Mouse (Mus musculus) megakaryocyte-erythroid progenitor cell, adult 5-6 weeks (primary cell): ENCODE data around the gene Soga1. TPM values are rescaled to one million over a fixed set of nuclear protein-coding genes. Genes with fewer than 3 reads are reported as not detected.

Experiments used
- ATAC-seq: replicated peaks from 2 replicates; pipeline ENCODE4 v1.8.0; 2016; ENCODE audit warnings: mild to moderate bottlenecking, inconsistent platforms; ENCODE audit not compliant: severe bottlenecking, poor library complexity, low FRiP score, low TSS enrichment
- total RNA-seq, 2 experiments: library from RNA; stranded (forward) in 1 of 2; stranded (reverse) in 1 of 2; fragments of 200-1000, 215-1000 nt in 1 of 2; fragments of >200 nt in 1 of 2; fragmentation: Nextera tagmentation in 1 of 2; gene quantifications; 2 replicates each; pipeline ENCODE4 v1.2.3; 2014 to 2017

The Soga1 gene
- total RNA-seq, 2 experiments from 2014 or later, result 8.6 to 11.7 TPM

DNA sequence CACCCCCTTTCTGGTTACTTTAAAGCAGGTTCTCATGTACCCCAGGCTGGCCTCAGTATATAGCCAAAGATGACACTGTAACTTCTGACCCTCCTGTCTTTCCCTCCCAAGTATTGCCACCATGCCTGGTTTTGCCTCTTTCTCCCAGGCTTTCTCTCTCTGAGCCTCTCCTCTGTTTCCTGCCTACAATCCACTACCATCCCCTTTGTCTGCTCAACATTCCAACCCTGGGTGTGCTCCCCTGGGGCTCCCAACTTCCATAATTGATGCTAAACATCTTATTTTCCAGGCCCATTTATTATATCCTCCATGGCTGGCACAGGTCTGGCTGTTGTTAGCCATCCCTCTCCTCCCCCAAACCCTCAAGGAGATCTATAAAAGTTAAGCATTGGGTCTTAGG is 70.5 kb downstream of the Soga1 start:
- no peak for ATAC-seq

DNA sequence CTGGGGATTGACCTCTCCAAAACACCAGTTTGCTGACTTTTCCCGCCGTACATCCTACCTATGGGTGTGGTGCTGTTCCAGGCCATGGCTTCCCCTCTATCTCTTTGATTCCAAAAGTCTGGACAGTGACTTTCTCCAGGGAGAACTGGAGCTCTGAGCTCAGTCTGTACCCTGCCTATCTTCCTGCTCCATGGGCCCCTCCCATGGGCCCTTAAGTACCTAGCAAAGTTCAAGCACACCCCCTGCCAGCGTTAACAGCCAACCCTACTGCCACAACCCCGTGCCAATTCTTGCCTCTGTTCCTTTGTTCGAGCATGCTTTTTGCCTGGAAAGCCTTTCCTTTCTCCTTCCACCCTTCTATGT is 71.8 kb downstream of the Soga1 start:
- 0 out of 2 replicates have a peak, but pooled peaks have one; percentile 3 for ATAC-seq

DNA sequence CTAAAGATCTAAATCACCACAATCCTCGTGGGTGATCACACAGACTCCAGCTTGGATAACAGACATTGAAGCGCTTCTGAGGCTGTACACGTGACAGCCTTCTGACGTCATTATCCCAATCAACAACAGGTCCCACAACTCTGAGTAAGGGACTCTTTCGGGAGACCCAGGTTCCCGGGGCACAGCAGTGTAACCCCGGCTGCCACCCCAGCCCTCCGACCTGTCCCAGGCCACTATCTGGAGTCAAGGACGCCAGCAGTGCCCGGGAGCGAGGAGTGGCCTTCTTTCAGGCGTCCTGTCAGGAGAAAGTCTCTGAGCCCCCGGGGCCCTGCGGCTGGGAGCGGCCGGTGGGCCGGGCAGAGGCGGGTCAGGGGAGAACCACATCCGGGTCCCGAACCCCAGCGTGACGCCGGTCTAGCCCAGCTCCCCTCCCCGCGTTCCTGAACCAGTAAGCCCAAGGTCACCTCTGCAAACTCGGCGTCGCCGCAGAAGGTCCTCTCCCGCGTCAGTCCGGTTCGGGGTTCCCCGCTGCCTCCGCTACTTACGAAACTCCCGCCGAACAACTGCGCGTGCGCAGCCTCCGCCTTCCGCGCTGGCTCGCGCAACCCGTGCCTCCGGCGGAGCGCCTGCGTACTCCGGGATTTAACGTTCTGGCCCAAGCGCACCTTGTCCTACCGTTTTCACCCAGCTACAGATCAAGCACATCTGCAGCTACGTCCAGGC is 72.4 kb downstream of the Soga1 start, which contains the start of gene Dsn1:
TSS of gene Dsn1 (minus strand) at position 644 of the 723 bp plus-strand sequence.
- ATAC-seq, result peak; percentile 77

DNA sequence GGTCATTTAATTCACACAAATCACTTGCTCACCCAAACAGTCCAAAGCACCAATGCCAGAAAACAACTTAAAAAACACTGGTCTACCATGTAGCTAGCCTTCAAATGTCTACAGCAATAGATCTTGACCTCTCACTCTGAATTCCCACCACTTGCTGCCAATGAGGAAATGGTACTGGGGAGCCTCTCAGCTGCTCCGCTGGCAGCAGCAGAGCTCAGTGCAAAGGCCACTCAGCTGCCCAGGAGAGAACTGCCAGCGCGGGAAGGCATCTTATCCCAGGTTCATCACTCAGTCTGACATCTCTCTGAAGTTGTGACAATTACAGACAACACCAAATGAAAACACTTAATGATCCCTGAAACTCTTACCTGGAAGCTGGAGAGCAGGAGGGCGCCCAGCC is 76.7 kb downstream of the Soga1 start:
- ATAC-seq, result no peak

DNA sequence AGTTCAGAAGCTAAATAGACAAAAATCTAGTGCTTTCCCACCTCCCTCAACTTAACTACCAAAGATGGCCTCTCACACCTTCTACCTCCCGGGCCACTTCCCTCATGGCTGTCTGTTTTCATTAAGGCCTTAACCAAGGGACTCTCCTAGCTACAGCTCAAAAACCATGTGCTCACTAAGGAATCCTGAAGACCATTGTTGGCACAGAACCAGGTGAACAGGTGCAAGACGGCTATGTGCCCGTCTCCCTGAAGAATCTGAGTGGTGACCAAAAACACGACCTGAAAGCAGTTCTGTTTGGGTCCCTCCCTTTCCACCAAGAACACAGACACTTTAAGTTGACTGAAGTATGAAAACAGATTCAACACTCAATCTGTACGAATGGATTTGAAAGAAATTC is 80.8 kb downstream of the Soga1 start:
- ATAC-seq, result no peak

DNA sequence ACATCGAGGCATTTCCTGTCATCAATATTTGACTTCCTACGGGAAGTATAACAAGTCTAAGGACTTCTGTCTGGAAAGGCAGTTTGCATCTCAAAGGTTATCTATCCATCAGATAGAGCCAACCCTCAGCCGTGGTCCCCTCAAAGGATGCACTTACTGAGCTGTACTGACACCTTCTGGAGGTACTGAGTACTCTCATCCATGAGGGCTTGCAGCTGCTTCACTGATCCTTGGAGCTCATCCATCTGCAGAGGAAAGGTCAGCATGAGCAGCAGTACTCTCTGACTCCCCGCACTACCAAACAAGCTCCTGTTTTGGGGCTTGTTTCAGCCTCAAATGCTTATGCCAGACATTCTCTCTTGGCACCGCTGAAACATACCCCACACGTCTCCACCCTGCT is 82.5 kb downstream of the Soga1 start:
- 0 out of 2 replicates have a peak, but pooled peaks have one; percentile 45 for ATAC-seq

DNA sequence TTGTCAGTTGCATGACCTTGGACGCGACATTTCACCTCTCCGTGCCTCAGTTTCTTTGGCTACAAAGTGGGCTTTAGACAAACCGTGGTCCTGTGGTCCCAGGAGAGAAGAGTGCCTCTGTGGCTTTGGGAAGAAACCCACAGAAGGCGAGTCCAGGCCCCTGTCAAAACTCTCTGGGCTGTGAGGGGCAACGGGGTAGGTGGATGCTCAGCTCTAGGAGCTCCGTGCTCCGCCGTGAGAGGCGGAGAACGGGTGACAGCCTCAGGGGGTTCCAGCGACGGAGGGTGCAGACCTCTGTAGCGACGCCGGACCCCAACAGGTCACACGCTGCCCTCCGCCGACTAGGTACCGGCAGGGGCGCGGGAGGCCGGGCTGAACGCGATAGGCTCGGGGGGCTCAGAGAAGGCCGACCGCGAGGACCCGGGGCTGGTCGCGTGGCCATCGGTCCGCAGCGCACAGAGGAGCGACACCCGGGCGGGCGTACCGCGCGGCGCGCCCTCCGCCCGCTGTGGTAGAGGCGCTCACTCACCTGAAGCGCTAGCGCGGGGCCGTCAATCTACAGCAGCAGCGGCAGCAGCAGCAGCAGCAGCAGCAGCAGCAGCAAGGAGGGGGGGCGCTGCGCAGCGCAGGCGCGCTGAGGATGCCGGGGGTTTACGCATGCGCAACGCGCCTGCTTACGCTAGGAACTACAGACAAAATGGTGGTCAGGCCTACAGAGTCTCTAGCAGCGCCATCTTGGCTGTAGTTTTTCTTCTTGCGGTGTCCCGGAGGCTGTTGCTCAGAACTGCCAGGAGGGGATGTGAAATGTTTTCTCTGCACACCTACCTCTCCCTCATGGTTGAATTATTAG is 87.4 kb downstream of the Soga1 start, which contains the start of gene Ndrg3:
TSS of gene Ndrg3 (minus strand) at position 587 of the 850 bp plus-strand sequence.
- peak; percentile 88 for ATAC-seq

DNA sequence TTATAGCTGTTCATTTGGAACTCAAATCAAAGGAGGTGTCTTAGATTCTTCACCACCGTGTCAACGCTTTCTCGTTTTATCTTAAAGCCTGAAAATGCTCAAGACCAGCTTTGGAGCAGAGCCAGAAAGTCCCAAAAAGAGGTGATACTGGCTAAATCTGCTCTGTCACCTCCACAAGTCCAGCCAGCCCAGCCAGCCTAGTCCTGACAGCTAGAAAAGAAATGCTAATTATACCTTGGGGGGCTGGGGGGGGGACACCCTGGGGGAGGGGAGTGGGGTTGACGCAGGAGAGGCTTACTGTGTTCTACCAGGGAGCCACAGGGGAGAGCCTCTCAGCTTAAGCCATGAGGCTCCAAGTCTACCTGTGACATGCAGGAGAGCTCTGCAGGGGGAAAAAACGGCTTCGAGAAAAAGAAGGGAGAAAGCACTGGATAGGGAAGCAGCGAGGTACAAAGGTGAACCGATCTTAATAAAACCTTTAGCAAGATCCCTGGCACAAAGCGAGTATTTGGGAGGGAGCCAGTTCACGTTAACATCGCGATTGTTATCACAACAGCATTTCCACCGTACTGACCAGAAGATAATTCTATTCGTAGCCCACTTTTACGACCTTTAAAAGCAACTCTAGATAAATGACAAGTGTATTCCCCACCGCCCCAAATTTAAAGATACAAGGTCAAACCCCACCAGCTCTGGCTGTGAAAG is 88.2 kb downstream of the Soga1 start:
- no peak for ATAC-seq

DNA sequence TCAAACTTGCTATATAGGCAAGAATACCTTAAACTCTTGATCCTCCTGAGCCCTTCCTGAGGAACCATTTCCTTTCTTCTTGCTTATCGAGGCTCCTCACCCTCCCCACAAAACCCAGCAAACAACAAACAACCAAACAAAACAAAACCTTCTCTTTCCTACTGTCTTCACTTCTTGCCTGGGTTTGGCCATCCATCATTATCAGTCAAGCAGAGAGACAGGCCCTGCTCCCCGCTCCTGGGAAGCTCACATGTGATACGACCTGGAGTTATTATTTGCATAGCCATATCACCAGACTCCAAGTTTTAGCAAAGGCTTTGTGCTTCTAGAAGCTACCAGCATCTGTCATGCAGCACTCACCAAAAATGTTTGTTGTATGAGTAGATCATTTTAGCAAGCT is 91.7 kb downstream of the Soga1 start:
- no peak for ATAC-seq

DNA sequence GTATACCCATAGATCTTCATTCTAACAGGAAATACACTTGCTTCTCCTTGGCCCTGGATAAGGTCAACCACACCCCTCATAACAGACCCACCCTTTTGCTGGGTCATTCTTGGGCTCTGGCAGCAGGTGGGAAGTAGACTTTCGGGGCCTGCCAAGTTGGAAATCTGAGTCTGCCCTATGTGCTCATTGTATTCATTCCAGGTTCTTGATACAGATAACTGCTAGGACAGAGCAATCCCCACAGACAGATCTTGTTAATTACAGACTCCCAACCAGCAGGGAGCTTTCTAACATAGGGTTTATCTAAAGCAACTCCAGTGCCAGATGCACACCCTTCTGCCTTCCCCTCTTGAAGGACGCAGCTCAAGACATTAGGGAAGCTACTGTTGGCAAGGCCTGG is 96.2 kb downstream of the Soga1 start:
- ATAC-seq, result peak; percentile 98

DNA sequence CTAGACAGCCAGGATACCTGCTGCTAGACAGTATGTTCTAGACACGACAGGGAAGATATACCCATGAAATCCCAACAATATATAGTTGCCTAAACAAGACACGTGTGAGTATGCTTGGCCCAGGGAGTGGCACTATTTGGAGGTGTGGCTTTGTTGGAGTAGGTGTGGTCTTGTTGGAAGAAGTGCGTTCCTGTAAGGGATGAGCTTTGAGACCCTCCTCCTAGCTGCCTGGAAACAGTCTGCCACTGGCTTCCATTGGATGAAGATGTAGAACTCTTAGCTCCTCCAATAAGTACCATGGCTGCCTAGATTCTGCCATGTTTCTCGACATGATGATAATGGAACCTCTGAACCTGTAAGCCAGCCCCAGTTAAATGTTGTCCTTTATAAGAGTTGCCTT is 97.8 kb downstream of the Soga1 start:
- no peak for ATAC-seq

DNA sequence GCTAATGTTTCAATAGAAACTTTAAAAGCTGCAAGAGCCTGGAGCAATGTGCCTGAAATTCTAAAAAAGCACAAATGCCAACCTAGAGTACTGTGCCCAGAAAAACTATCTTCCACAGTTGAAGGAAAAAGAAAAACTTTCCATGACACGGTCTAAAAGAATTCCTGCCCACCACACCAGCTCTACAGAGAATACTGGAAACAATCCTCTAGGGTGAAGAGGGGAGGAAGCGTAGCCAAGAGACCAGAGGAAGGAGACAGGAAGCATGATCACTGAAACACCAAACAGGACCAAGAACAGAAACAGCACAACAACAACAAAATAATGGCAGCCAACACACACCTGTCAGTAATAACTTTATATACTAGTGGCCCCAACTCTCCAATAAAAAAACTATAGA is 99.0 kb downstream of the Soga1 start:
- ATAC-seq, result no peak

DNA sequence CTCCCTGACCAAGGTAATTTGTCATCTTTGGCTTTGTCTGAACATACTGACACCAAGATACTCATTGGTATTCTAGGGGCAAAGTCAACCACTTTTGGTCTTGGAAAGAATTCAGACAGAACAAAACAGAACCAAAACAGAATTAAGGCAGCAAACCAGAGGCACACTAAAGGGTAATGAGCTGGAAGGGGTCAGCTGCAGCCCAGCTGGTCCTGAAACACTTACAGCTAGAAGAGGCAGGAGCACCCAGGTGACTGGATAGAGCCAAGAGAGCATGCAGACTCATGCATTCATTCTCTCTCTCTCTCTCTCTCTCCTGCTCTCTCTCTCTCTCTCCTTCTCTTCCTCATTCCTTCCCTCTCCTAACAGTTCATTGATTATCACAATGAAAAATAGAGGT is 102.3 kb downstream of the Soga1 start:
- no peak for ATAC-seq

DNA sequence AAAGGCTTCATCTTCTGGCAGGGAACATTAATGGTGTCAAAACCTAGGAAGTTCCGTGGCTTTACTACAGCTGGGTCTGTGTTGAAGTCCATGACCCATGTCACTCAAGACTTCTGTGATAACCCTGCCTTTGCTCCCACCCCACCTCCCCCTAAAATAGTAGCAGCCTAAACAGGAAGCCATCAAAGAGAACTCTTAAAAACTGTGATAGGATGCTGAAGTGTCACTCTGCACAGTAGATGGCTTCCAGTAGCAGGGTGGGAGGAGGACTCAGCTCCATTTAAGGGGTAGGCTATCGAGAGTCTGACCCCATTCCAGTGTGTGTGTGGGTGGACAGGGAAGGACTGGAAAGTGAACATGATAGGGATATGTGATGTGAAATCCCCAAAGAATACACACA is 104.1 kb downstream of the Soga1 start:
- no peak for ATAC-seq

DNA sequence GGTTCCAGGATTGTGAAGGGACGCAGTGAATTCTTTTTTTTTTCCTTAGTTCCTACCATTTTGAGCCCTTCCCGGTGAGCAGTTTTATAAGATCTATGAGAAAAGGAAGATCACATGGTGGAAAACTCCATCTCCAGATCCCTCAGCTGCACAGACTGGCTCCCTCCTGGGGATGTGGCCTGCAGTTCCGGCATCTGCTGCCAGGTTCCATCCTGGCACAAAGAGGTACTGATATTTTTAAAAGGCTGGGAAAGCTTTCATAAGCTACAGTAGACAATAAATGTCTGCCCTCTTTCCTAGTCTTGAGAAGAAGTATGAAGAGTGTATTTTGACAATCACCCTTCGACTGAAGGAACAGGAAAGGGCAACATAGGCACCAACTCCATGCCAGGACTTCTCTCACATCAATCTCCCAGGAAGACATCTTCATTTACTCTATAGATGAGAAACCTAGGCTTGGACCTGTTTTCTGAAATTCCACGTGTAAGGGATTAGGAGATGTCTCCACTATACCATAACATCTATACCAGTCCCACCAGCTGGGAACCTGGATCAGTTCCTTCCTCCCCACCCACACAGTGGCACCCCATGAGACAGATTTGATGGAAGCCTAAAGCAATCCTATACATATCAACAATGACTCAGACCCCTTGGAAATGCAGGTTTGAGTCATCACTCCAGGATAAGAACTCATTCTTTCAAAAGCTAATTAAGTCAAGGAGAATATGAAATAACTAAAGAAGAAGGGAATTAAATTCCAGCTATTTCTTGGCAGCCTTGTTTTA is 105.5 kb downstream of the Soga1 start:
- no peak for ATAC-seq

DNA sequence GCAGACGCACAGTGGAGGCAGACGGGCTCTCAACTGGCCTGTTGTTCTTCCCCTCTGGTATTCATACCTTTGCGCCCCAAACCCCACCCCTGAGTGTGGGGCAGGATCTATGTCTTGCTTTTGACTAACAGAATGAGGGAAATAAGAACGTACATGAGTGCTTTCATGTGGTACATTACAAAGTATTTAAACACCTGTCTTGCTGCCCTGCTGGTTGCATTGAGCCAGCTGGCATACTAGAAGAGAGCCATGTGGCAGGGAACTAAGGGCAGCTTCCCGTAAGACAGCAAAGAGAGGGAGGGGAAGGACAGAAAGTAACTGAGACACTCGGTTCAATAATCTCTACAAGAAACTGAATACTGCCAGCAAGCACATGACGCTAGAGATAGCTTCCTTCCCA is 108.8 kb downstream of the Soga1 start:
- ATAC-seq, result no peak

DNA sequence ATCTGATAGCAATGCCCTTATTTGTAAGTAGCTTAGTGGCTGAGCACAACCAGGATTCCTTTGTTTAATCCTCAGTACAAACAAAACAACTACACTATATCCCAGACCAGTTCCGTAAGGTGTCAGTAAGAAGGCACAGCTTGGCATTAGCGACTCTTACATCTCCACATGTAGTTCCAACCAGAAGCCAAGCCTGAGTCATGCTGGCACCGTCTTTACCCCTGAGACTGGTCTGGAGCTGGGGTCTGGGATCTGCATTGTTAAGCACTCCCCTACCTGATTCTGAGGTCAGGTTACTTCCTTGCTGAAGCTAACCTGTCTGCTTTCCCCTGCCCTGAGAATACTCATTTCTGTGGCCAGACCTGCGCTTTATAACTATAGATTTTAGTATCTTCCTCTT is 110.6 kb downstream of the Soga1 start:
- ATAC-seq, result no peak

DNA sequence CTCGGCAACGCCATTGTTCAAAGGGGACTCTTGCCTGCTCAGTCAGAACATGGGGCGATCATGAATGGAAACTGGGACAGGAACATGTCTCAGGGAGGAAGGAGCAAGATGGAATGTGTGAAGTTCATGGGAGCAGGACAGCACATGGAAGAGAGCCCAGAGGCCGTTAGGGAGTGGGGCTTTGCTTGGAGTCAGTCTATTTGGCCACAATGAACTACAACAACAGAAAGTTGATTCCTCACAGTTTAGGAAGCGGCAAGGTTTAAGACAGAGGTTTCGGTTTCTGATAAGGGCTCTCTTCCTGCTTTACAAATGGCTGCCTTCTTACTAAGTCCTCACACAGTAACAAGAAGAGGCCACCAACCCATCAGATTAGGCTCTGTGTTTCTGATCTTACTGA is 111.7 kb downstream of the Soga1 start:
- ATAC-seq, result no peak
